Mouse (Mus musculus) embryonic fibroblast, embryonic 13.5 days (primary cell): ENCODE measurements around the gene Cpt1a.

Experiments
- CTCF ChIP-seq: IDR thresholded peaks from 2 replicates; pipeline ENCODE4 v1.5.1; 2011; ENCODE audit warnings: mild to moderate bottlenecking, control low read depth, low read length, moderate library complexity, borderline replicate concordance; ENCODE audit not compliant: insufficient read depth
- POLR2A ChIP-seq: IDR thresholded peaks from 2 replicates; pipeline ENCODE4 v1.6.1; 2011; ENCODE audit warnings: low read depth, mild to moderate bottlenecking, control low read depth, low read length, moderate library complexity

DNA sequence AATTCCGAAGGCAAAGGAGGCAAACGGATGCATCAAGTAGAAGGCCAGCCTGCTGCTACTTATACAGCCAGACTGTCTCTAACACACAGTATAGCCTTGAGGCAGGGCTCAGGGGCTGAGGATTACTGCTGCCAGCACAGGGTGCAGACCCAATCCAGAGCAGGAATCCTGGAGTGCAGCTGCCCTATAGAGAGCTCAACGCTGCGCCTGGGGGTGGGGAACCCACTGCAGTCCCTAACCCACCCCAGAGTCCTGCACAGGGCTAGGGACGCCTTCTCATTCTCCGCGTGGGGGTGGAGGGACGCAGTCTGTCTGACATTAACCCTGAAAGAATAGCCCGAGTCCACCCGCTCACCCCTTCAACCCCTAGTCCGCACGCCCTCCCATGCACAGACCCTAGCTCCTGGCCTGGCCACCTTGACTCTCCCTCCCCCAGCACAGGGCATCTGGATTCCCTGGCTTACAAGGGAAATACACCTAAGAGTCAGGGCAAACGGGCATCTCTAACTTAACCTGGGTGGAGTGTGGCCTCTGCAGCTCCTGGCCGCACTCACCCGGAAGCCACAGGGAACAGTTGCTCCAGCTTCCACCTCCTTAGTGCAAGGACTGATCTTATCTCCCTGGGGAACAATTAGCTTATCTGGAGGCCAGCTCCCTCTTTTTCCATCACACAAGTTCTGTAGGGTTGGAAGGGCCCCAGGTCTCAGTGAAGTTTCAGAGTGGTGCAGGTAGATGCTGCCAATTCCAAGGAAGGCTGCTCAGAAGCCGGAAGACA, 14.8 kb upstream of the Cpt1a start:
- no peak for TF ChIP-seq CTCF
- no peak for TF ChIP-seq POLR2A
